19 mouse cellular contexts compared by ENCODE assay signal in the genomic region with DNA sequence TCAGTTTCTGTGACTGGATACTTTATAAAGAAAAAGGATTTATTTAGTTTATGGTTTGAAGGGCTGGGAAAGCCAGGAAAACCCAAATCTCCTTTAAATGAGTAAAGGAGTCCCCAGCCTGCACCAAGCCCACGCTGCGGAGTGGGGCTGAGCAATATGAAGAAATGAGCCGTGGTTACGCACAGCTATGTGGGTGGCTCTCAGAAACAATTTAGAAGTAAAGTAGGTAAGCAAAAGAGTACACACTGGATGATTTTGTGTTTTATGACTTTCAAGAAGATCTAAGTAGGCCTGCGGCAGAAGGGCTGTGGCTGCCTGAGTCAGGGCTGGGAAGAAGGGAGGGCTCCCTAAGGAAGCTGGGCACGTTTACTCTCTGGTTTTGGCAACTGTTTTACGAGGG.
A peak's percentile ranks its signal among the peaks of the same experiment; 100 is the strongest.
DNase-seq lines count a peak whose midpoint lies in the region; ATAC-seq lines count a peak whose summit lies in the region.
"Had no signal": no experiment of that assay in that cellular context is flagged by ENCODE, and none has a peak within 500 bp of the region (broad histone marks: within the 10 kb centered on the region; RNA-seq: fewer than 3 reads in every experiment).

No protein-coding gene starts in this region.

- ATAC-seq in frontal cortex, adult (ENCODE audit: low TSS enrichment) = peak; percentile 65
- ATAC-seq: CD4-positive, CD25-positive, alpha-beta regulatory T cell, adult 4 months; forebrain, embryonic 13.5 days; forebrain, postnatal 0 days had no signal

- intact Hi-C loops in left cerebral cortex, postnatal 10 days (cut with DNase I) = no loop called here

- no peak for DNase-seq in frontal cortex, postnatal 25 days (ENCODE audit: low spot score in 2 of 2)
- peak; percentile 3 to 25 for DNase-seq in left cerebral cortex, adult 18-20 months (ENCODE audit: low spot score in 2 of 2)
- no peak for DNase-seq in left cerebral cortex, postnatal 10 days (ENCODE audit: extremely low spot score in 1 of 2, low spot score in 2 of 2)
- peak; percentile 49 to 51 for DNase-seq in right cerebral cortex, adult 2 months (ENCODE audit: low spot score in 2 of 2)
- no peak for DNase-seq in right cerebral cortex, postnatal 14 days
- DNase-seq in right cerebral cortex, postnatal 36 days (ENCODE audit: low spot score in 2 of 2) = peak; percentile 6 to 23
- DNase-seq: adrenal gland, postnatal 14 days; B cell, adult 2 months; cerebellum, adult 18-20 months; cerebellum, adult 9-11 months; cerebellum, postnatal 36 days; forebrain, postnatal 0 days; gastrocnemius, postnatal 10 days; heart, adult 18-20 months; heart, postnatal 10 days; heart, postnatal 4 days had no signal

Comparison
In these comparisons a context has a peak if more than half of its experiments do, and no peak if none do; other contexts are left out.
1. DNase-seq: peak in left cerebral cortex, adult 18-20 months (2 of 2), right cerebral cortex, adult 2 months (2 of 2) and right cerebral cortex, postnatal 36 days (2 of 2); none in frontal cortex, postnatal 25 days (0 of 2), left cerebral cortex, postnatal 10 days (0 of 2) and right cerebral cortex, postnatal 14 days (single experiment).